Mouse (Mus musculus) forelimb bud, embryonic 11.5 days (tissue): ENCODE results near the gene March10.

Experiments
- DNase-seq: peaks from one replicate; pipeline ENCODE4 v3.0.0-alpha.2; 2012; ENCODE audit warnings: low read depth, low spot score

March10 gene

DNA sequence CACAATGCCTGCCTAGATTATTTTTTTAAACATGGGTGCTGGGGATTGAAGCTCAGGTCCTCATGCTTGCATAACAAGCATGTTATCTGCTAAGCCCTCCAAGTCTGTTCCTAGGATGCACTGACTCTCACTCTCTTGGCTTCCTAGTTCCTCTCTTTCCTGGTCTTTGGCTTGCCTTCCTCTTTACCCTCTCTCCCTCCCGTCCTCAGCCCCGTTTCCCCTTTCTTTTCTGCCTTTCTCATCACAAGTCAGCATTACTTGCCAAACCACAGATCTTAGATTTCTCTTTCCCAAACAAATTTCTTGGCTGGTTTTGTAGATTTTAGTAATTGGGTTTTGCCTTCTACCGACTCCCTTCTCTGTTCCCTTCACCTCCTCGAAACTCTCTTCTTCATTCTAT is 10.2 kb upstream of the March10 start:
- DNase-seq, result no peak

DNA sequence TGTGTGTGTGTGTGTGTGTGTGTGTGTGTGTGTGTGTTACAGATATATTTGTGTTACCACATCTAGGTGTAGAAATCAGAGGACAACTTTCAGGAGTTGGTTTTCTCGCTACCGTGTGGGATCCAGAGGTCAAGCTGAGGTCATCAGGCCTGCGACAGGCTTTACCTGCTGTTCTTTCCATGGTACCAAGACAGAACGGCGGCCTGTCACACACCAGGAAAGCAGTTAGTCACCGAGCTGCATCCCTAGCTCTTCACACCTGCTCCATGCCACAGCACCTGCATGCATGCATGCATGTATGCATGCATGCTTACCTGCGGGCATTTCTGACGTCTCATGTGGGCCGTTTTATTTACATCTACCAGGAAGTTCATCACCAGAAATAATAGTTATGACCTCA is 9.0 kb upstream of the March10 start:
- DNase-seq, result no peak

DNA sequence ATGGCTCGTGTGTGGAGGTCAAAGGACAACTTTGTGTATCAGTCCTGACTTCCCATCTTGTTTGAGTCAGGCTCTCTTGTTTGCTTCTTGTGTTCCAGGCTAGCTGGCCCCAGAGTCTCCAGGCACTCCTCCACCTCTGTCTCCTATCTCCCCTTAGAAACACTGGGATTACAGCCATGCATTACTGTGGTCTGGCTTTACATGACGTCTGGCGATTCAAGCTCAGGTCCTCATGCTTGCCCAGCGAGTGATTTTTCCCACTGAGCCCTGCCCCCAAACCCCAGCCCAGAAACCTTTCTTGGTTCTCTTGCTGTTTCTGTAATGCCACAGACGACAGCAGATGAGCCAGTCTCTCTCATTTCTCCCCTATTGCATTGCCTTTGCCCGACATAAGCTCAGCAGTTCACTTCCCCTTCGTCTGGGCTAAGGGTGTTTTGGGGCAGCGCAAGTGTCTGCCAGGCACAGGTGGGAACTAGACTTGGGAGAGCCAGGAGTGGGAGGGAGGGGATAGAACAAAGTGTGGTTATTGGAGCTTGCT is 8.0 kb upstream of the March10 start:
- DNase-seq, result no peak

DNA sequence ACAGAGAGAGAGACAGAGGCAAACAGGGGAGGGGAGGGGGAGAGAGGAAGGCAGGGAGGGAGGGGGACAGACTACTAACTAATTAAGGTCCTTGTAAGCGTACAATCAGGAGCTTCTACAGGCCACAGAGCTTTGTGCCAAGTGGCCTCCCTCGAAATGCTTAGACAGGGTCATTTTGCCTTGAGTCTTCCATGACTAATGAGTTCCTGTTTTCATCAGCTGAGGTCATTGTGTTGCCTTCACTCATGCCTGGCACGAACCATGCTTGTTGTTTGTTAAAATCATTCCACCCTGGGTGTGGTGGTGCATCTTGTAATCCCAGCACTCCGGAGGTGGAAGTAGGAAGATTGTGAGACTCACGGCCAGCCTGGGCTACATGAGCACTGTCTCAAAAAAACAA is 3.4 kb upstream of the March10 start:
- no peak for DNase-seq

DNA sequence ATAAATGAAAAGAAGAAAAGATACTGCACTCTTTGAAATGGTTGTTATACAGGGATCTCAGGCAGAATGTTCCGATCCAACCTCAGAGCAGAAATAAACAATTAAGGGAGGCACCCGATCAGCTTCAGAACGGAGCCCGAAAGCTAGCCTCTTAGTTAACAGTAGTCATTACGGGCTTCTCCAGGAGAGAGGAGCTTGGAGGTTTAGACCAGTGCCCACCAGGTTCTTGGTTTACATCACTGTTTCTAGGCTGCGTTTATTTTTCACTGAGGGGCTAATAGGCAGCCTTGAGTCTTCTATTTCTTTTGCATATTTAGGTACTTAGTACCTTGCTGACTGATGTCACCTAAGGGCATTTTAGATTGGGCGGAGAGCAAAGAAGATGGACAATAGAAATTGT is 506 bp upstream of the March10 start:
- DNase-seq, result no peak

DNA sequence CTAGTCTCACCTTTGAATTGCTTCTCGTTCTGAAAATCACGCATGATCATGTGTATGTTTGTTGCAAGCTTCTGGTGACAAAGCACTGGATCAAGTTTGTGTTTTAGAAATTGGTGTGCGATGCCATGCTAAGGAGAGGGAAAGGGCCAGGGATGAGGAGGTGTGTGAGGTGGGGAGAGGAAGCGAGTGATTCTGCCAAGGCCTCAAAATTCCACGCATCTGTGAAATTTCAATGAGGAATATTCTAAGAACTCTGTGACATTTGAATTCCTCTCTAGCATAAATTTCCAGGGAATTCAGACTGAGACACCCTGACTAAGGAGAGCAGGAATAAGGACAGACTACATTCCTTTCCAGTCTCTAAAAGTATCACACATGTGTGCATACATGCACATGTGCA is 1.4 kb downstream of the March10 start:
- DNase-seq, result no peak

DNA sequence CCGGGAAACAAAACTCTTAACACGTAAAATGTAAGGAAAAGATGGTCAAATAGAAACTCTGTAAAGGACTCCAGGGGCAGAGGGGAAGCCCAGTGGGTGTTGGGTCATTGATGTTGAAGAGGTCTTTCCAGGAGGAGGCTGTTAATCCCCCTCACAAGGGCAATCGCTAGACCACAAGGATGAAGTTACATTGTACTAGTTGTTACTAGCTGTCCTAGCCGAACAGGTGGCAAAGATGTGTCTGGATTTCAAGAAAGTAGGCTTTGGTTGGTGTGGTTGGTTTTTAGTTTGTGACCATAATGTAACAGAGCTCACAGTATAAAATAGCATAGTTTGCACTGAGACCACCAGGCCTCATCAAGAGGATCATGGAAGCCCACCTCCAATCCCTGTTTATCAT is 3.5 kb downstream of the March10 start:
- DNase-seq, result no peak

DNA sequence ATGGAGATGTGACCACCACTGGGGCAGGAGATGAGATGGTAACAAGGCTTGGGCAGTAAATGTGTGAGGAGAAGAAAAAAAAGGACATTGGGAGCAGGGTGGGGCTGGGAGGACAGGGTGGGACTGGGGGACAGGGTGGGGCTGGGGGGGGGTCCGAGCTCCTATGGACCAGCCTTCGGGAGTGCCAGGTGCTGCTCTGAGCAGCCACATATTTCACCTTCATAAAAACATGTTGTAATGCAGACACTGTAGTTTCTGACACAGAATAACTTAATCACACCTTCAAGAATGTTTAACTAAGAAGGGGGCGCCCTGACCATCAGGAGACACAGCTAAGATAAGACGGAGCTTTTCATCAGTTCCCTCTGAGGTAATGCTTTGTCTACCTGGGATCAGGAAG is 4.0 kb downstream of the March10 start:
- DNase-seq, result no peak

DNA sequence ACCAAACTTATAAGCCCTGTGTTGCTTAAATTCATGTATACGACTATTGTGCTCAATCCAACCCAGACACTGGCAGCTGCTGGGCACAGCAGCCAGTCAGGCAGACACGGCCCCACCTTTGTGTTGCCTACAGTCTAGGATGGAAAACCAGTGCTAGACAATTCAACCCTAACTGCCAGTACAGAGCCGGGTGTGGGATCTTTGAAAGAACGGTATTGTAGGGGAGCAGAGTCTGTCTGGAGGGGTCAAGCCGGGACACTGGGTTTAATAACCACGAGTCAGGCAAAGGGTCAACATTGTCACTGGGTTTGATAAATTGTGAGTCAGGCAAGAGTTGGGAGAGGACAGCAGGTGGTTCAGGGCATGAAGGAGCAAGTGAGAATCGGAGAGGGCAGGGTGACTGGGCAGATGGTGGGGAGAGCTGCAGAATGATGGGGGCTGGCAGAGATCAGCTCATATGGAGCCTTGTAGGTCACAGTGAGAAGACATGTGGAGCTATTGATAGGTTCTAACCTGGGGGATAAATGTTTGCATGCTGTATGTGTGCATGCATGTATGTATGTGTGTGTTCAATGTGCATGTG is 4.9 kb downstream of the March10 start:
- no peak for DNase-seq

DNA sequence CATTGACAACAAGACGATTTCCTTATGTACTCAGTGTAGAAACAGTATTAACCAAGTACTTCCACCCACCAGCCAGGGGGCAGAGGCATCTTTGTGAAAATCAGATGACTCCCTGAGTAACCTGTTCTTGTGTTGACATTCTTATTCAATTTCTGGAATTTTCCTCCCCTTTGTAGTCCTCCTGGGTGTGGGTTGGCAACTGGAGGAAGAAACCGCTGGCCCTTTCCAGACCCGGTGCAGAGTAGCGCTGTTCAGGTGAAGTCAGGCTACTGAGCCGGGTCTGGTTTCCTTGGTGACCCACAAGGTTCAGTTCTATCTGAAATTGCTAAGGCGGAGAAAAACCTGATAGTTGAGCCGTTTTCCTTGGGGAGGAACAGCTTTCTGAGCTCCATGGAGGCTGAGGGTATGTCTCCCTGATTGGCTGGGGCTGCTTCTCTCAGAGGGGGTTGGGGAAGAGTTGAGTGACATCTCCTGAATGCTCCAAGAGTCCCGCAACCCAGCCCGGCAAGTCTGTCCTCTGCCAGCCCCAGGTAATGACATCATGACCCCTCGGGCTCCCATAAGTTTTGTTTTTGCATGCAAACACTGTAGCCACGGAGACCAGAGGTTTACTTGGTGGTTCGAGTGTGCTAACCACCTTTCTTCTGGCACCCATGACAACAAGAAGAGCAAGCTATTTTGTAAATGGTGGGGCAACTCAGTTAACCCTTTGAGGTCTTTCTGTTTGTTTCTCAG is 6.8 kb downstream of the March10 start:
- DNase-seq, result no peak

DNA sequence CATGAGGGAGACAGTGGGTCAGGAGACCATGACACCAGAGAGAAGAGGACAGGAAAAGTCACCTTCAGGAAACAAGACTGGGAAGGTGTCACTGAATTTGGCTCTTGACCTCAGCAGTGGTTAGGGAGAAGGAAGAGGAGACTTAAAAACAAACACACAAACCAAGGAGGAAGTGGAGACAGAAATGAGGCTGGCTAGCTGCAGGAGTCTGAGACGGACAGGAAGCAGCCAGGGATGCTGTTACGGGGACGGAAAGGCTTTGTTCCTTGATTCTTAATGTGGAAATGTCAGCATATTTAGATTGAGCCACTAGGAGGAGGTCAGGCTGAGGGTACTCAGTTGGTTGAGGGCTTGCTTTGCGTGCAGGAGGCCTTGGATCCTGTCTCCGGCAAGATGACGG is 8.9 kb downstream of the March10 start:
- DNase-seq, result no peak

DNA sequence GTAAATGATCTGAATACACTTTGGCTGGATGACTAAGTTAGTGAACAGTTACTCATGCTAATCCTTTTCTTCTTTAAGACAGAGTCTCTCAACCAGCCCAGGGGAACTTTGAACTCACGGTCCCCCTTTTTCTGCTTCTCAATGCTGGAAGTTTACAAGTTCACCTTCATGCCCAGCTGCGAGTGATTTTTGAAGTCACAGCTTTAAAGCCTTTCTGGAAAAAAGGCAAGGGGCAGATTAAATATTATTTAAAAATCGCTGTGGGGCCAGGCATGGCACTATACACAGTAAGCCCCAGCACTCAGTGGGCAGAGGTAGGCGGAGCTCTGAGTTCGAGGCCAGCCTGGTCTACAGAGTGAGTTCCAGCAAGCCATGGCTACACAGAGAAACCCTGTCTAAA is 10.3 kb downstream of the March10 start:
- DNase-seq, result no peak

DNA sequence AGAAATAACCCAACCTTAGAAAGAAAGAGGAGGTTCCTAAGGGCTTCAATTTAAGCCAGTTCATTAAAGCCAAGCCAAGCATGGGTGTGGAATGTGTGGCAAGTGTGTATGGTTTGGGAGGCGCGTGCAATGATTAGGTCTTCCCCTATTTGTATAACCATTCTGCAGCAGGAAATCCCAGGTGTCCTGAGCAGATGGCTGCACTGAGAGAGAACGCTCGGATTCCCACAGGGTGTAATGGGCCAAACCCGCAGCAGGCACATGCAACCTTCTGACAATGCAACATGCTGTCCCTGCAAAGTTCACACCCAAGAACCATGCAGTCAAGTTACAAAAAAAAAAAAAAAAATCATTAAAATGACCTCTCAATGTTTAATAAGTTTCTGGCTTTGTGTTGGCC is 10.8 kb downstream of the March10 start:
- no peak for DNase-seq

DNA sequence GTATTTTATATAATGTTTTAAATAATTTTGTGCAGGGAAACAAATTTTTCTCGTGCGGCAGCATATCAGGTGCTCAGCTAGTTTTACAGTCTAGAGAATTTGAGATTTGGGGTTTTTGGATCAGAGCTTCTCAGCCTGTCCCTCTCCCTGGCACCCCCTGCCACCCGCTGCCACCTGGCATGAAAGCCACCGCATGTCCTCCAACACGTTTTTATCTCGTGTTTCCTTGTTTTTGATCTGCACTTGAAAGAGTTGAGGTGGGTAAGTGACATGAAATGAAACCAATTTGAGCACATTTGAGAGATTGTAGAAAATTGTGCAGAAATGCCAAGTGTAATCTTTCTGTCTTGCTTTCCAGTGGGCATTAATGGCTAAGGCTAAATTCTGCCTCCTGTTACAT is 11.6 kb downstream of the March10 start:
- no peak for DNase-seq

DNA sequence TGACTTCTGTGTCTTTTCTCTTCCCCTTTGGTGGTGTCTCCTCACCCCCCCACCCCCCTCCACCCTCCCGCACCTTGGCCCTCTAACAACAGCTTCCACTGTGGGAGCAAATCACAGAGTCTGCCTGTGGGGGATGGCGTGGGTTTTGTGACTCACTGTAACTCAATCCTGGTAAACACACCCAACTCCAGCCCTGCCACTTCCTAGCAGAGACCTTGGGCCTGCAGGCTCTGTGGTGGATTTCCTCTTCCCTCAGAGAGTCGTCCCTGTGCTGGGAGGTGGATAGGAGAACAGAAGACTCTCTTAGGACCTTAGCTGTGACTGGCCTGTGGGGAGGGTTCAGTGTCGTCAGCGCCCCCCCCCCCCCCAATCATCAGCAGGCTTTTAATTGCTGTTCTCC is 13.0 kb downstream of the March10 start:
- no peak for DNase-seq

DNA sequence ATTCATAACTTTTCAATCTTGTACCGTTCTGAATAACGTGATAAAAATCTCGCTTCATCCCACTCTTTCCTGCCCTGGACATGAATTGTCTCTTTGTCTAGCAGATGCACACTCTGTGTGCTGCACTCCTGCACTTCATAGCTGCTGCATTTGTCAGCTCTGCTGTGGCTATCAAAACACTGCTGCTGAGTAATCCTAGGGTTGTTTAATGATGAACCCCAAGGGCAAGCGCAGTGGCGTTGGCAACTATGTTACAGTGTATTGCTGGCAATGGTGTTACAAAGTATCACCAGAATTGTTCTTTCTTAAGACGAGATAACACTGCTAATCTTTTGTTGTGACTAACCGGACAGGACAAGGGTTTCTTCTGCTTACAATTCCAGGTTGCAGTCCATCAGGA is 16.7 kb downstream of the March10 start:
- no peak for DNase-seq

DNA sequence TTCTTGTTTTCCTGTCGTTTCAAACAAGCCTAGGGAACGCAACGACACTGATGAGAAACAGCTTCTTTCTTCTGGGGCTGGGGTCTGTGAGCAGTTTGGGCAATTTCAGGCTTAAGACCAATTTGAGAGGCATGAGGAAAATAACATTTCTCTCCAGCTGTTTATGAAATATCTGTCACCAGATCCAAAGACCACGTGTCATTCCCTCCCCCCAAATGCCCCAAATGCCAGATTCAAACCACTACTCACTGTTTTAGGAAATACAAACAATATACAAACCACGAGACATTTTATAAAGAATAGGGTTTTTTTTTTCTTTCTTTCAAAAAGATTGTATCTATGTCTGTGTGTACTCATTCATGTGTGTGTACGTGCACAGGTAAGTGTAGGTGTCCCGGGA is 17.6 kb downstream of the March10 start:
- DNase-seq, result no peak

DNA sequence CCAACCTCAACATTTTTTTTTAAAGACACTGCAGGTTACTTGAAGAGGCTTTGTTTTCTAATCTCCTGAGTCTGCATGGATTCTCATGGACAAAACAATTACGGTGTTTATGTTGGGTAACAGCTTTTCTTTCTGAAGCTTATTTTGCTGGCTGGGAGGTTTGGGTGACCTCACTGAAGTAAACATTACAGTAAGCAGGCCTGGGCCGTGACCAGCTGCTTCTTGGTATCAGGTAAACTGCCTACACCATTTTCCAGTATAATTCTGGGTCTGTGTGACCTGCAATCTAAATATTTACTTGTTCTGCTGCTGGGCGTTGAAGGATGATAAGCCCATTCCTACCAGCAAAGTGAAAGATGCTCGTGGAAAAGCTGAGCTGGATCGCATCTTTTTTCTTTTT is 30.1 kb downstream of the March10 start:
- no peak for DNase-seq

DNA sequence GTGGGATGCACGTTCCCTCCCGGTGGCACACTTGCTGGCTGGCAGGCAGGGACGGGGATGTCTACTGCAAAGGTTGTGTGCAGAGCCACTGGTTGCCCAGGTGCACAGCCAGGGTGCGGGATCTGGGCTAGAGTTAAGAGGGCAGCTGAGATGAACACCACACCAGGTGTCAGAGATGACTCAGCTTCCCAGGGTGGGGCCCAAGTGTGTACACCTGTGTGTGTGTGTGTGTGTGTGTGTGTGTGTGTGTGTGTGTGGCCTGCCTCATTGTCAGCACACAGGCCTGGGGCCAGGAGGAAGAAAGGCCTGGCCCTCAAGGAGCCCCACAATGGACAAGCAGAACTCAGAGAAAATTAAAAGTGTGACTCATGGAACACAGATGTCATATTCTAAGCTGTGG is 31.9 kb downstream of the March10 start:
- no peak for DNase-seq

DNA sequence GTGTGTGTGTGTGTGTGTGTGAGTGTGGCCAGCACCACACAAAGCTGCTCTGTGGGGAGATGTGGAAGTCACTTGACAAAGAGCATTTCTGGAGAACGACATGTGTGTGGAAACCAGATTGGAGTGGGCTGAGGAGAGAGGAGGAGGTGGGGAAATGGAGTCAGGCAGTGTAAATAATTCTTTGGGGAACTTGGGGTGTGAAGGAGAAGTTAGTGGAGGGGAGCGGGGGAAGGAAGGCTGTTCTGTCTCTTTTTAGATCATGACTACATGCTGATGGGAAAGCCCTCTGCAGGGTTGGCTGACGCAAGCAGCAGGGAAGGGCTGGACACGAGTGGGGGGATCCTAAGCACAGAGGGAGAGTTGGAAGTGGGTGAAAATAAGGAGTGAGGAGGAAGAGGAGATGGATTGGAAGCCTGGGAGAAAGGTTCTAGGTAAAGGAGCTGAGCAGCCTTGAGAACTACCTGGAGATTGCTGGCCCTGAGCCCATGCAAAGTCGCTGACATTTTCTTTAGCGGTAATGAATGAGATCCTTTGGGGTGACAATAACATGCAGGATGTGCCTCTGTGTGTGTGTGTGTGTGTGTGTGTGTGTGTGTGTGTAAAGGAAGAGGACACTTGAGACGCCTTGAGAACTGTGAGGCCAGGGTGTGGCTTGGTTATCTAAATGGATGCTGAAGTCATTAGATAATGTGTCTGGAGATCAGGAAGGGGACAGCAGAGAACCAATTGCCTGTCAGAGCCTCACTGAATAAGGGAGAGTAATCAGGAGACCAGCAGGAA is 35.7 kb downstream of the March10 start:
- DNase-seq, result no peak

DNA sequence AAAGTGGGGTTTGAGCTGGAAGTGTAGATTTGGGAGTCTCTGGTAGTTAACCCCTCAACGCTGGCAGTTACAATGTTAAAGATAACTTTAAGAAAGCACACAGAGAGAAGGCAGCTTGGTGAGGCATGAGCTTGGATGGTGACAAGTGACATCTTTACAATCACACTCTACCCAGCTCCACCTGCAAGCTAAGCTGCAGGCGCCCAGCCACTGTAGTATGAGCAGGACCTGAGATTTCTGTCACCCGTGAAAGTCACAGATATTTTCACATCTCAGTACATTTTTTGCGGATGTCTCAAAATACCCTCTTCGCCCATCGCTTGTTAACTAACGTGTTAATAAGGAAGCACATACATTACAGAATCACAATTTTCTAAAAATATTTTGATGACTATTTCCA is 36.6 kb downstream of the March10 start:
- DNase-seq, result no peak

DNA sequence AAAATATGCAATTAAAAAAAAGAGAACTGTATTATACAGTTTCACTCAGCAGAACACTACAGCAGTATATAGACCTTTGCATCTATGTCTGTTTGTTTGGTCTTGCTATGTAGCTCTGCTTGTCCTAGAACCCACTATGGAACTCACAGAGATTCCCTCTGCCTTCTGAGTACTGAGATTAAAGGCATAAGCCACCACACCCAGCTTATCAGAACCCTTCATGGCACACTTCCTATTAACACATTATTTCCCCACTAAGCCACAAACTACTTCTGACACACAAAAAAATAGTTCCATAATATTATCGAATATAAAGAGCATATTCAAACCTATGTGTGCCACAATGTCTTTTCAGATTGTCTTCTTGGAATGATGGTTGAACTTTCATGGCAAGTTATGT is 42.5 kb downstream of the March10 start:
- DNase-seq, result no peak

DNA sequence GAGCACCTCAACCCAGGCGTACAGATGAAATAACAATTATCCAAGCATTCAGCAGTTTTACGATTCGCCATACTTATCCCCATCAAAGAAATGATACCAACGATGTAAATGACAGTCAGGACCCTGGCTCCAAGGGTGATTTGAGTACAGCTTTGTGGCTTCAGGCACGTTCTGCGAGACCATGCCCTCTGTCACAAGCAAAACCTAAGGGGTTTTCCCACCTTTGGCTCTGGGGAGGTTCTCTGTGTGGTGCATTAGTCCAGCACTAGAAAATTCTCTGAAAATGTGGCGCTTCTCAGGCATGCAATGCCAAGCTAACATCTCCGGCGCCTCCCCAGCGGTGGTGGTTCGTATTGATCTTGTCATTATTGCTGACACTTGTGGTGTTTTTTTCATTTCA is 47.1 kb downstream of the March10 start:
- DNase-seq, result no peak
